Mouse (Mus musculus): ENCODE measurements around the gene Prune2. TPM values are rescaled to one million over a fixed set of nuclear protein-coding genes. Genes with fewer than 3 reads are reported as not detected.

Prune2 gene
- total RNA-seq, 2 experiments from 2014 or later, result 66.1 to 69.3 TPM

DNA sequence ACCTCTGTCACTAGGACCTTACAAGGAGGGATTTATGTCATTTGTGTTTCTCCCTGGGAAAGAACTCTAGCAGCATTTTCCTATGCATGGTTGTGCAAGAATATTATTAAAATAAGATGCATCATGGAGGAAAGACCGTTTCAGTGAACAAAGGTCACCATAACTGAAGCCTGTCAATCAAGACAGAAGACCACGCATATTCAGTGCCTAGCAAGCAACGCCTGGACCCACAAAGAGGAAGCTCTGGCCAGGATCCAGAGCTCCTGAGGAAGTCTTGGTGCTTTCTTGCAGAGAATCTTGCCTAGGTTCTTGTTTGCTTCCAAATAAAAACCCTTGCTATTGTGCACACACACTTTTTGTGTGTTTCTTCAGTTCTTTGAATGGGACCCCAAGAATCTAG lies 296.9 kb downstream of the Prune2 start:
- DNase-seq (ENCODE audit: extremely low spot score in 1 of 2, low spot score in 1 of 2), result no peak

- DNase-seq (ENCODE audit: extremely low spot score in 1 of 2, low spot score in 1 of 2), result no peak
Observed at GRCm38 (mm10) chr19:17255511-17255910, 299.6 kb downstream of the Prune2 start.

- DNase-seq (ENCODE audit: extremely low spot score in 1 of 2, low spot score in 1 of 2), result no peak
Observed at GRCm38 (mm10) chr19:17256388-17256787, 300.5 kb downstream of the Prune2 start.

- DNase-seq (ENCODE audit: extremely low spot score in 1 of 2, low spot score in 1 of 2), result no peak
Observed at GRCm38 (mm10) chr19:17256867-17257266, 300.9 kb downstream of the Prune2 start.

DNA sequence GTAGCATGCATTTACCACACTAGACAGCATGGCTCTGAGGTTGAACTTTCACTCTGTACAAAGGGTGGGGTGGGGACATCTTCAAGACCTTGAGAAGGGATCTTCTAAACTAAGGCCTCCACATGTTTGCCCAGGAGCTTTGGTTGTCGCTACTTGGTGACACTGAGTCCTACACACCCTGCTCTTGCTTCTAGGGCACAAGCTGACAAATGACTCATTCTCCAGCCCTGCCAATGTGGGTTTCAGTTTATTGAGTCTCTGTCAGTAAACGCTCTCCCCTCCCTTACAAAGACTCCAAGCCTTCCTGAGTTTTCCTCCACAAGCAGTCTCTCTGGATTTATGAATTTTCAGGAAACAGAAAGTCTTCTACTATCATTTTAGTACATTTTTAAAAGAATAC lies 307.3 kb downstream of the Prune2 start:
- DNase-seq (ENCODE audit: extremely low spot score in 1 of 2, low spot score in 1 of 2), result no peak

GRCm38 (mm10) chr19:17263679-17264370 lies 307.9 kb downstream of the Prune2 start:
- DNase-seq (ENCODE audit: extremely low spot score in 1 of 2, low spot score in 1 of 2), result no peak

DNA sequence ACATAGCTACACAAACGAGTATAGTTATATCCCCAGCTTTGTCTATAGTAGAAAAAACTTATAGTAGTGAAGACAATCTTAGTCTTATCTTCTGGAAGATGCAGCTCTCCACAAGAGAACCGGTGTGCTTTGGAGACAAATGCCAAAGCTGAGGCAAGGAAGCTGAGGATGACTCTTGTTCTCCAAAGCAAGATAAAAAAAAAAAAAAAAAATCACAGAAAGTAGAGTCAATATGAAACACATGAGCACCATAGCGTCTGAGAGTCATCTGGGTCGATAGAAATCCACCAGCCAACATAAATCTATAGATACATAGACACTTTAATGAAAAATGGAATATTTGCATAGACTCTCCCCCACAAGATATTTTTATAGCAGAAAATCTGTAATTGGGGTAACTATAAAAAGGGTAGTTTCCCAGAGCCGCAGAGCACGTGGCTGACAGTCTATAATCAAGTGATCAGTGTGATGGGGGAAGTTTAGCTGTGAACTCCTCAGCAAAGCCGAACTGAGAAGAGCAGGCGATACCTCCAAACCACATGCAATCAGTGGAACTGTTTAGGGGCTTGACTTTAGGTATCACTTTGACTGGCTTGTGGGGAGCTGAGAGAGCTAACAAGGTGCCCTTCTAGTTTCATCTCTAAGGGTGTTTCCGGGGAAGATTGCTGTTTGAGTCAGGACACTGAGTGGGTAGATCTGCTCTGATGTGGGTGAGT lies 308.7 kb downstream of the Prune2 start:
- DNase-seq (ENCODE audit: extremely low spot score in 1 of 2, low spot score in 1 of 2), result no peak

GRCm38 (mm10) chr19:17268669-17269068 lies 312.8 kb downstream of the Prune2 start:
- no peak for DNase-seq (ENCODE audit: extremely low spot score in 1 of 2, low spot score in 1 of 2)

DNA sequence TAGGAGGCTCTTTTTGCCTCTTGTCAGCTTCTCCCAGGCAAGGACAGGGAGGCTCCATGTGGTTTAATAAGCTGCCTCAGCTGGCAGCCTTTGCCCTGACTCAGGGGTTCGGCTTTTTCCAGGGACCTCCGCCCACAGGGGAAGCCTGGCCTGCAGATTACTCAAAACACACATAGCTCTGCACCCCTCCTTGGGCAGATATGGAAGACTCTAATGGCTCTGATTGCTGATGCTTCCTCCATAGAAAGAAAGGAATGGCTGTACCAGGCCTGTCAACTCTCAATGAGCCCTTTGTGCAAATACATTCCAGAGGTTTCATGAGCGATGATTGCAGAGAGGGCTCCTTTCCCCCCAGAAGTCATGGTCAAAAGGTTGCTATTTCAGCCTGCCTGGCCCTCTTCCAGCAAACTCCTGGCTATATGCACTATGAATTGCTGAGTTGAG lies 315.3 kb downstream of the Prune2 start:
- DNase-seq (ENCODE audit: extremely low spot score in 1 of 2, low spot score in 1 of 2), result no peak

GRCm38 (mm10) chr19:17272988-17273387 lies 317.1 kb downstream of the Prune2 start:
- no peak for DNase-seq (ENCODE audit: extremely low spot score in 1 of 2, low spot score in 1 of 2)

Other genes starting within 250 kb of the Prune2 start
- 10 to 100 TPM; 57.2 to 72.9 TPM for gene Vps13a, start 175.2 kb upstream of the Prune2 start, total RNA-seq (2021)
- not detected for gene Foxb2, start 82.3 kb upstream of the Prune2 start, total RNA-seq (2021)